Mouse (Mus musculus): Measurements from ENCODE around the gene Psma3. TPM values are rescaled to one million over a fixed set of nuclear protein-coding genes. Genes with fewer than 3 reads are reported as not detected.

Gene Psma3
- polyA plus RNA-seq, 1 experiment from 2014 or later: 595 TPM

DNA sequence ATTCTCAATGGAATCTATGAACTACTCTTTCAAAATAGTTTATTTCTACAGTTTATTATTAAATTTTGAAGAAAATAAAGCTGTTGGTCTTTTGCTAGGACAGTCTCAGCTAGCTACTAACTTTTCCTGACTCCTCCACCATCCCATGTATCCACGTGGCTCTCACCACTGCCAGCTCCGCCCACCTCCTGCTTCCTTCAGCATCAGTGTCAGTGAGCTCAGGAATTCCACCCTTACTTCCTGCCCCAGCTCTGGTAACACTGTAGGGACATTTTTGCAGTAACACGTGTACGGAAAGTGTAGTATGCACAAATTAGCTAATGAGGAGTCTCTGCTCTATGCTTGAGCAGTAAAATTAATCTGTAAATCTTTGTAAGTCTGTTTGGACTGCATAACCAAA lies 35.3 kb downstream of the Psma3 start:
- ATAC-seq (ENCODE audit: insufficient number of reproducible peaks, insufficient read depth, low FRiP score, low read depth): no peak
- Histone ChIP-seq H3K9me3 (ENCODE audit: control insufficient read depth, low read depth, low read length) (no peaks in the 10 kb centered on the region), H3K4me2 (replicated peaks; ENCODE audit: low read depth, low read length) (no peak overlapping the region), H3K4me1 (ENCODE audit: control insufficient read depth, insufficient read depth, low read length) (peaks cover 3% of the 10 kb centered on the region; the same call in 1 of the 2 replicates), H3K36me3 (ENCODE audit: control insufficient read depth, insufficient read depth, low read length) (peaks cover 54% of the 10 kb centered on the region), H3K9ac (replicated peaks; ENCODE audit: low read depth, low read length) (no peak overlapping the region), H3K4me3 (ENCODE audit: low read depth, low read length) (no peak overlapping the region), H3K27ac (ENCODE audit: low read length) (no peak overlapping the region), H3K27me3 (ENCODE audit: control insufficient read depth, insufficient read depth, low read length) (no peaks in the 10 kb centered on the region)
- 60% methylated on average over 4 of the region's 4 CpGs for WGBS

DNA sequence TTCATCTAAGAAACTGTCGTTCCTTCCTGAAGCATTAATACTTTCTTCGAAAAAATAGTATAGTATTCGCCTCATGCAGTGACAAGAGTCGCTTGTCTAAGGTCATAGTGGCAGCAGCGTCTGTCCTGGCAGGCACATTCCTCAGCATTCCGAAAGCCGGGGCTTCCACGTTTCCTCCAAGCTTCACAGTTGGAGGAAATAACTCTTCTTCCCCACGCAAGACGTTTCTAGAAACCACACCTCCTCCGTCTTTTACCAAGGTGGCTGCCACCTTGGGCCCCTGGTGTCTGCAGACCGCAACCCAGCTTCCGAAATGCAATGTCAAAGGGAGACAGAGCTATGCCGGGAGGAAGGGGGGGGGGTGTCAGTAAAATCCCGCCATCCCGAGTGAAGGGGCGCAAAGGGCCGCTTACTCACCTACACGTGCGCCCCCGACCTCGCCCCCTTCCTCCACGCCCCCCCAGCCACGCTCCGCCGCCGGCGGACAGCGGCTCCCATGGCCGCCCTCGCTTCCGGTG lies 40.5 kb downstream of the Psma3 start:
- H3K9me3 ChIP-seq (ENCODE audit: control insufficient read depth, low read depth, low read length): no peaks in the 10 kb centered on the region
- under 1% methylated on average over 30 of the region's 32 CpGs for WGBS
- H3K36me3 ChIP-seq (ENCODE audit: control insufficient read depth, insufficient read depth, low read length): peaks cover 22% of the 10 kb centered on the region; the same call in 1 of the 2 replicates
- H3K4me3 ChIP-seq (ENCODE audit: low read depth, low read length): peak overlapping the region; percentile 90
- H3K27ac ChIP-seq (ENCODE audit: low read length): peak overlapping the region; percentile 98
- H3K4me1 ChIP-seq (ENCODE audit: control insufficient read depth, insufficient read depth, low read length): peaks cover 3% of the 10 kb centered on the region; the same call in 1 of the 2 replicates
- no peaks in the 10 kb centered on the region for H3K27me3 ChIP-seq (ENCODE audit: control insufficient read depth, insufficient read depth, low read length)
- H3K9ac ChIP-seq (replicated peaks; ENCODE audit: low read depth, low read length): peak overlapping the region; percentile 66
- H3K4me2 ChIP-seq (replicated peaks; ENCODE audit: low read depth, low read length): peak overlapping the region; percentile 76
- no peak for ATAC-seq (ENCODE audit: insufficient number of reproducible peaks, insufficient read depth, low FRiP score, low read depth)

DNA sequence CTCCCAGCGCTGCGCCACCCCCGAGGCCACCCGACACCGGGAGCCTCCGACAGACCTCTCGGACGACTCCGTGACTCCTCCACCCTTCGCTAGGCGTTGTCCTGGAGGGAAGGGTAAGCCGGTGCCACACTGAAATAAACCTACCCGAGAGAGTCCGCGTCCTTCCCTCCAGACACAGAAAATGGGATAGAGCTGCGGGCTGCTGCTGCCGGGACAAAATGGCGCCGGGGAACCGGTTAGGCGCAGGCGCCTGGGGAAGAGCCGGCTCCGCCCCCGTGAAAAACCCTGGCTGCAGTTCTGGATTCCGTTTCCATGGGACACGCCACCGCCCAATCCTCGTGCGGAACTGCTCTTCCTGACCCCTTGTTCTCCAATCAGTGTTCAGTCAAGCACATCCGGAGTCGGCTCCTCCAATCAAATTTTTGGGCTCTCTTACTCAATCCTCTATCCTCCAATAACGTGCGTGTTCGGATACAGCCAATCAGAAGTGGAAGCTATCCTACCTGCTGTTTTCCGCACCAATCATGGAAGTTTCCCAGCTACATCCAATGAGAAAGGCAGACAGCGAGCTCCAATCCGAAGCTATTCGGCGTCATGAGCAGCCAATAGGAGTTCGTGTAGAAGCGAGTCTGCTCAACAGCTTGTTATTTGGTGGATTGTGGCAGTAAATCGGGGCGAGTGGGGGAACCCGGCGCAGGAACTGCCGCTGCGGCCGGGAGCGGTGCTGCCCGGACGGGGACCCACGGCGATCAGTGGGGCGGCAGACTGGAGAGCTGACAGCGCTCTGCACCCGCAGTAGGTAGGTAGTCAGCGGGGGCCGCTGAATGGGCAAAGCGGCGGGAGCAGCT lies 41.2 kb downstream of the Psma3 start, which contains the start of gene Arid4a:
Gene Arid4a, plus strand, starts transcription at position 628 of the 848 bp plus-strand sequence.
- H3K27me3 ChIP-seq (ENCODE audit: control insufficient read depth, insufficient read depth, low read length): no peaks in the 10 kb centered on the region
- peak; percentile 99 for ATAC-seq (ENCODE audit: insufficient number of reproducible peaks, insufficient read depth, low FRiP score, low read depth)
- under 1% methylated on average over 61 of the region's 61 CpGs for WGBS
- H3K36me3 ChIP-seq (ENCODE audit: control insufficient read depth, insufficient read depth, low read length): peaks cover 21% of the 10 kb centered on the region; the same call in 1 of the 2 replicates
- peak within 1 kb of the TSS; percentile 76 for H3K4me2 ChIP-seq (replicated peaks; ENCODE audit: low read depth, low read length)
- peak within 1 kb of the TSS; percentile 98 for H3K4me3 ChIP-seq (ENCODE audit: low read depth, low read length)
- H3K9ac ChIP-seq (replicated peaks; ENCODE audit: low read depth, low read length): peak within 1 kb of the TSS; percentile 67
- H3K9me3 ChIP-seq (ENCODE audit: control insufficient read depth, low read depth, low read length): no peaks in the 10 kb centered on the region
- H3K4me1 ChIP-seq (ENCODE audit: control insufficient read depth, insufficient read depth, low read length): peaks cover 3% of the 10 kb centered on the region; the same call in 1 of the 2 replicates
- H3K27ac ChIP-seq (ENCODE audit: low read length): peak within 1 kb of the TSS; percentile 98

DNA sequence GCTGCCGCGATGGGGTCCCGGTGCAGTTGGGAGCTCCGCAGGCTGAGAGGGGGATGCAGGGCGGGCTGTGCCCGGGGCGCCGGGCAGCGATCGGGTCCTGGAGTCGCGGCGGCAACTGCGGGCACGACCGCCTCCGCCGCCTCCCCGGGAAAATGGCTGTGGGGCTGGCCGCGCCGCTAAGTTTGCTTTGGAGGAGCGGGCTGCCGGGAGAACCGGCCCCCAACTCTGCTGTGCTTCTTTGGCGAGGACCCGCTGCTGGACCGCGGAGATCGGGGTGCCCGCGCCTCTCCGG lies 41.7 kb downstream of the Psma3 start:
- H3K4me1 ChIP-seq (ENCODE audit: control insufficient read depth, insufficient read depth, low read length): peaks cover 3% of the 10 kb centered on the region; the same call in 1 of the 2 replicates
- peak overlapping the region; percentile 98 for H3K4me3 ChIP-seq (ENCODE audit: low read depth, low read length)
- H3K27ac ChIP-seq (ENCODE audit: low read length): peak overlapping the region; percentile 98
- H3K9ac ChIP-seq (replicated peaks; ENCODE audit: low read depth, low read length): peak overlapping the region; percentile 67
- H3K27me3 ChIP-seq (ENCODE audit: control insufficient read depth, insufficient read depth, low read length): no peaks in the 10 kb centered on the region
- peaks cover 24% of the 10 kb centered on the region; the same call in 1 of the 2 replicates for H3K36me3 ChIP-seq (ENCODE audit: control insufficient read depth, insufficient read depth, low read length)
- H3K9me3 ChIP-seq (ENCODE audit: control insufficient read depth, low read depth, low read length): no peaks in the 10 kb centered on the region
- H3K4me2 ChIP-seq (replicated peaks; ENCODE audit: low read depth, low read length): peak overlapping the region; percentile 52
- 0% methylated on average over 21 of the region's 33 CpGs for WGBS
- no peak; the same call in 1 of the 2 replicates for ATAC-seq (ENCODE audit: insufficient number of reproducible peaks, insufficient read depth, low FRiP score, low read depth)

DNA sequence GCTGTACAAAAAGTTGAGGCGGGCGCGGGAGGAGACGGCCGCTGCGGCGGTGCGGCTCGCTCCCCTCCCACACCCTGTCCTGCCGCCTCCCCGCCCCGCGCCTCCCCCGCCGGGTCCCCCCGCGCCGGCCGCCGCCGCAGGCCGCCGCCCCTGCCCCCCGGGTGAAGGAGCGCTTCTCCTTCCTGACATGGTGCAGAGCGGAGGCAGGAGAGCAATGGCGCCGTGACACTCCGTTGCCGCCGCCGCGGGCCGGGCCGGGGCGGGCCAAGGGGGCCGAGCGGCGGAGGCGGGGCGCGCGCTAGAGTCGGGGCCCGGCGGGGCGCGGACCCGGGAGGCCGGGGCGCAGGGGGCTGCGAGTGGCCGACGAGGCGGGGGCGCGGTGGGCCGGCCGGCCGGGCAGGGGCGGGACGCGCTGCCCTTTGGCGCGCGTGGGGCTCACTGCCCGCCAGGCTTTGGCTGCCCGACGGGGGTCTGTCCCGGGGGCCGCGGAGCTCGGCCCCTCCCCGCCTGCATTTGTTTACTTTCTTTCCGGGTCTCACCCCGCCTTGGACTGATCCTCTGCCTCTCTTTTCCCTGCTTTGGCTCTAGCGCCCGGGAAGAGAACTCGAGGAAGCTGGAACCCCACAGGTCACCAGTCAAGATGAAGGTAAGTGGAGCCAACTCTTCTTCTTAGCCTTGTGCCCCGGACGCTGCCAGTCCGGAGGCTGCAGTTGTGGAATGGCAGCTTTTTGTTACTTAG lies 42.3 kb downstream of the Psma3 start:
- Histone ChIP-seq H3K4me1 (ENCODE audit: control insufficient read depth, insufficient read depth, low read length) (peaks cover 3% of the 10 kb centered on the region; the same call in 1 of the 2 replicates), H3K36me3 (ENCODE audit: control insufficient read depth, insufficient read depth, low read length) (peaks cover 27% of the 10 kb centered on the region), H3K4me2 (replicated peaks; ENCODE audit: low read depth, low read length) (peak overlapping the region; percentile 52), H3K4me3 (ENCODE audit: low read depth, low read length) (peak overlapping the region; percentile 98), H3K9ac (replicated peaks; ENCODE audit: low read depth, low read length) (peak overlapping the region; percentile 67), H3K27me3 (ENCODE audit: control insufficient read depth, insufficient read depth, low read length) (no peaks in the 10 kb centered on the region), H3K9me3 (ENCODE audit: control insufficient read depth, low read depth, low read length) (no peaks in the 10 kb centered on the region), H3K27ac (ENCODE audit: low read length) (peak overlapping the region; percentile 98)
- under 1% methylated on average over 48 of the region's 82 CpGs for WGBS
- peak; percentile 25; the same call in 1 of the 2 replicates for ATAC-seq (ENCODE audit: insufficient number of reproducible peaks, insufficient read depth, low FRiP score, low read depth)

DNA sequence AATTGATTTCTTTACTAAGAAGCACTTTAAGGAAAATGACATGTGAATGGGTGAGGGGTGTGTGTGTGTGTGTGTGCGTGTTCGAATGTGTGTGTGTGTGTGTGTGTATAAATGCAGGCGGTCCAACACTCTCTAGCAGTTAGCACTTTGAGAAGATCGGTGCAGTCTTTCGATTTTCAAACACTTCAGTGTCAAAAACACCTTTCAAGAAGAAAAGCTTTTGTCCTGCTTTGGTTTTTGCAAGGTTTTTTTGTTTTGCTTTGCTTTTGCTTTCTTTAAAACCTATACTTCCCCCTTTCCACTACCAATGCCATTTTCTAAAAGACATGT lies 42.8 kb downstream of the Psma3 start:
- peak overlapping the region; percentile 52 for H3K4me2 ChIP-seq (replicated peaks; ENCODE audit: low read depth, low read length)
- 9% methylated on average over 5 of the region's 5 CpGs for WGBS
- H3K36me3 ChIP-seq (ENCODE audit: control insufficient read depth, insufficient read depth, low read length): peaks cover 31% of the 10 kb centered on the region
- peak overlapping the region; percentile 67; the same call in 1 of the 2 replicates for H3K9ac ChIP-seq (replicated peaks; ENCODE audit: low read depth, low read length)
- H3K4me3 ChIP-seq (ENCODE audit: low read depth, low read length): peak overlapping the region; percentile 98
- ATAC-seq (ENCODE audit: insufficient number of reproducible peaks, insufficient read depth, low FRiP score, low read depth): no peak
- H3K4me1 ChIP-seq (ENCODE audit: control insufficient read depth, insufficient read depth, low read length): peaks cover 3% of the 10 kb centered on the region; the same call in 1 of the 2 replicates
- no peaks in the 10 kb centered on the region for H3K27me3 ChIP-seq (ENCODE audit: control insufficient read depth, insufficient read depth, low read length)
- H3K9me3 ChIP-seq (ENCODE audit: control insufficient read depth, low read depth, low read length): no peaks in the 10 kb centered on the region
- H3K27ac ChIP-seq (ENCODE audit: low read length): peak overlapping the region; percentile 98

DNA sequence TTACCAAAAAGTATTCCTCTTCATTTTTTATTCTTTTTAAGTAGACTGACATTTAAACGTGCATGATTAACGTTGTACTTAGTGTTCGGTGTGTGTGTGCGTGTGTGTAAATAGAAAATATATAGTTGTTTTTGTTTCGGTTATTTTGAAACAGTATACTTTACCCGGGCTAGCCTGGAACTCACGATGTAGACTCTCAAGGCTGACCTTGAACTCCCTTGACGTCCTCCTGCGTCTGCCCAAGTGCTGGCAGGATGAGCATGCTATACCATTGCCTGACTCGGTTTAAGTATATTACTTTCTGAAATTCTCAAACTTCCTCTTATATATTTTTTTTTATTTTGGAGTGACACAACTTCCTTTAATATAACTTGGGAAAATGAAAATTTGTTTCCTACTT lies 43.4 kb downstream of the Psma3 start:
- Histone ChIP-seq H3K4me1 (ENCODE audit: control insufficient read depth, insufficient read depth, low read length) (peaks cover 2% of the 10 kb centered on the region; the same call in 1 of the 2 replicates), H3K27me3 (ENCODE audit: control insufficient read depth, insufficient read depth, low read length) (no peaks in the 10 kb centered on the region), H3K4me2 (replicated peaks; ENCODE audit: low read depth, low read length) (peak overlapping the region; percentile 52; the same call in 1 of the 2 replicates), H3K9ac (replicated peaks; ENCODE audit: low read depth, low read length) (no peak overlapping the region), H3K36me3 (ENCODE audit: control insufficient read depth, insufficient read depth, low read length) (peaks cover 31% of the 10 kb centered on the region), H3K27ac (ENCODE audit: low read length) (no peak overlapping the region), H3K9me3 (ENCODE audit: control insufficient read depth, low read depth, low read length) (no peaks in the 10 kb centered on the region), H3K4me3 (ENCODE audit: low read depth, low read length) (peak overlapping the region; percentile 98; the same call in 1 of the 2 replicates)
- ATAC-seq (ENCODE audit: insufficient number of reproducible peaks, insufficient read depth, low FRiP score, low read depth): no peak
- WGBS: 80% methylated on average over 10 of the region's 10 CpGs

DNA sequence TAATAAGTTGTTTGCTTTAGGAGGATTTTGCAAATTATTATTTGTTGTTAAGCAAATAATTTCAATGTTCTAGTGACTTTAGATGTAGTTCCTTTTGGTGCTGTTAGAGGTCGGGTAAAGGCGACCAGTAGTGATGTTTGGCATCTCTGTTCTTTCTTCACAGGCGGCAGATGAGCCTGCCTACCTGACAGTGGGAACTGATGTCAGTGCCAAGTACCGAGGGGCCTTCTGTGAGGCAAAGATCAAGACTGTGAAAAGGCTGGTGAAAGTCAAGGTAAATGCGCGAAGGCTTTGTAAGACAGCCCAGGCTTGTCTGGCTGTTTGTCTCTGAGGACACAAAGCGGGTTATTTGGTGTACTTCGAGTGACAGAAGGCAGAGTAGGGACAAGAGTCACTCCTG lies 44.8 kb downstream of the Psma3 start:
- Histone ChIP-seq H3K9ac (replicated peaks; ENCODE audit: low read depth, low read length) (no peak overlapping the region), H3K27ac (ENCODE audit: low read length) (no peak overlapping the region), H3K27me3 (ENCODE audit: control insufficient read depth, insufficient read depth, low read length) (no peaks in the 10 kb centered on the region), H3K4me1 (ENCODE audit: control insufficient read depth, insufficient read depth, low read length) (no peaks in the 10 kb centered on the region; the same call in 1 of the 2 replicates), H3K36me3 (ENCODE audit: control insufficient read depth, insufficient read depth, low read length) (peaks cover 40% of the 10 kb centered on the region), H3K4me3 (ENCODE audit: low read depth, low read length) (no peak overlapping the region), H3K9me3 (ENCODE audit: control insufficient read depth, low read depth, low read length) (no peaks in the 10 kb centered on the region), H3K4me2 (replicated peaks; ENCODE audit: low read depth, low read length) (no peak overlapping the region)
- 89% methylated on average over 8 of the region's 8 CpGs for WGBS
- ATAC-seq (ENCODE audit: insufficient number of reproducible peaks, insufficient read depth, low FRiP score, low read depth): no peak
